Mouse (Mus musculus) lung, postnatal 25 days (tissue): ENCODE measurements around the gene Brcc3.

Experiments used
- DNase-seq: peaks from one replicate; pipeline ENCODE4 v3.0.0; 2022; ENCODE audit warnings: low spot score

Gene Brcc3

DNA sequence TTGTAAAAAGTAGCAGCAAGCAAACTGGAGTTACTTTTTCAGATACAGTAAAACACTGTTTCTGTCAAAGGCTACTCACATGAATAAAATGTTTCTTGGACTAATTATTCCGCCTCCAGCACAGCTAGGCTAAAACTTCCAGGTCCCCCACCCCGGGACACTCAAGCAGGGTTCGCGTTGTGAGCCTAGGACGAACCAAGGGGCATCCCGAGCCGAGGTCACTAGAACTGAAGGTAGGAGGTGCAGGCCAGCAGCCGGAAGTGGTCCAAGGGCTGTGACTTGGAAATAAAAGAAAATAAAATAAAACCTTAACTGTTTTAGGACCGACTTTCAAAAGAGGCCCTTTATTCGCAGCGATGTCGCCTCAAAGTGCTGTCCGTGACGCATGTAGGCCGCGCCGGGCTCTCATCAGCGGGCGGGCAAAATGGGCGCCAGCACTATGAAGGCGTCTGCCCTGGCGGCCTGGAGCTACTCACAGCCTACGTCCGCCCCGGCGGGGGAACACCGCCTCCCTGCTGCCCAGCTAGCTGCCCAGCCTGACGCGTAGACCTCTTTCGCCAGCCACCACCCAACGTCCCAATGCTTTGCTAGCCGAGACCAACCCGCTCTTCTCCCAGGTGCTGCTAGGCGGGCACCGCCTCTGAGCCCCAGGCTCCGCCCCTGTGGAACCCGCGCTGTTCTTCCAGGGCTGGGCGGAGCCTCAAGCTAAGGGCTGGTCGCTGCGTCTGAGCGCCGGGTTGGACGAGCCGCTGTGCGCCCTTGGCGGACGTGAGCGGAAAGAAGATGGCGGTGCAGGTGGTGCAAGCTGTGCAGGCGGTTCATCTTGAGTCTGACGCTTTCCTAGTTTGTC lies at the start of gene Brcc3, which contains the start of the genes Cmc4 and Mtcp1:
Gene Brcc3 (plus strand): TSS at position 693 of the 850 bp plus-strand sequence.
Gene Cmc4 (minus strand): TSS at position 649 of the 850 bp plus-strand sequence.
Gene Mtcp1 (minus strand): TSS at position 653 of the 850 bp plus-strand sequence.
- DNase-seq = peak; percentile 91

DNA sequence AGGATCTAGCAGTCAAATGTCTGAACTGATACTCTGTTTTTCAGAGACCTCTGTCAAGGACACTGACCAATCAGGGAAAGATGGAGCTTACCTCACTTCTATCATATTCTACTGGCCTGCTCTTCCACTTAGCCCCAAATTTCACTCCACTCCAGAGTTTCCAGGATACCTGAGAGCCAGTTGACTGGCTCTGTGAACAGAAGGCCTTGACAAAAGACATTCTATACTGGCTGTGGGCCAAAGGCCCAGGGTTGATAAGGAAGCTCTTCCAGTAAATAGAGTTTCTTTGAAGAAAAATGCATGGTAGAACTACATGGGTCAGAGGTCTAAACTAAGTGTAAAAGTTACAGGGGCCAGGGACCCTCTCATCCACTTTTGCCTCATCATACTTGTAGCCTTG lies 46.2 kb upstream of the Brcc3 start:
- no peak for DNase-seq

DNA sequence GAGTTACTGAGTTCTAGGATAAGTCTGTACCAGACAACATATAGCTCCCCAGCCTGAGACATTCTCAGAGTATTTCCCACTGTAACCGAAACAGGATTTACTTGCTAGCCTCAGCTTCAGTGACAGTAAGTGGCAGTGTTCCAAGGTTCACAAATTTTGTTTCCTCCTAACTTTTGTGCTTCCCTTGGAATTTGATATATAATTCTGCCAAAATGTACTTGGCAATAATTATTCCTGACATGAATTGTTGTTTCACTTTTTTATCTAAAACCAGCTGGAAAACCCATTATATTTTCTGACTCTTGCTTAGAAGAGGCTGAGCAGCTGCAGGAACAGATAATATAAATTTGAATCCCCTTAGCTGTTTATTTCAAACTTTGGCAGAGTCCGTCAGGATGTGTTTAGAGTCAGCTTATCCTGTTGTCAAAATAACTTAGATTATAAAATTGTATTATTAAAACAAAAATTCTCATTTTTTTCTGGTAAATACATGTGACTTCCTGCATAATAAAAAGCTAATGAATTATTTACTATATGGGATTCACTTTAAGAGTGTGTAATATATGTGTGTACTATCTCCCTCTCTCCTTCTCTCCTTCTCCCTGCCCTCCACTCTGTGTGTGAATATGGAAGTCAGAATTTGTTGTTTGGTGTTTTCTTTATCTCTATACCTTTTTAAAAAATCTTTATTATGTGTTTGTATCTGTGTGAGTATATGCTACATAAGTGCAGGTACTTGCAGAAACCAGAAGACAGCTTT lies 43.6 kb upstream of the Brcc3 start:
- DNase-seq = peak; percentile 7

DNA sequence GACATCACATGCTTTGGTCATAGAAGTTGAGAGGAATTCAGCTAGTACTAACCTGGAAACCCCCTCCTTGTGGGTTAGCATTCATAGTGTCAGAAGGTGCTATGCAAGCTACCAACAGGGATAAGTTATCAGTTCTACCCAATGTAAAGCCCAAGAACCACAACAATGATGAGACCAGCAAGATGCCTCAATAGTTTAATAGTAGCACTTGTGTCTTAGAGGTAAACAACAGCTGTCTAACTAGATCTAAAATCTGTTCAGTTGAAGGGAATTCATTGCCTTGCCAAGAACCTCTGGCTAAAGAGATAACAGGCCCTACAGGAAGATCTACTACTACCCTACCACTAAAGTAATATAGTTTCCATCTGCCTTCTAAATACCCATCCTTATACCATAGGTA lies 39.6 kb upstream of the Brcc3 start:
- DNase-seq = no peak

DNA sequence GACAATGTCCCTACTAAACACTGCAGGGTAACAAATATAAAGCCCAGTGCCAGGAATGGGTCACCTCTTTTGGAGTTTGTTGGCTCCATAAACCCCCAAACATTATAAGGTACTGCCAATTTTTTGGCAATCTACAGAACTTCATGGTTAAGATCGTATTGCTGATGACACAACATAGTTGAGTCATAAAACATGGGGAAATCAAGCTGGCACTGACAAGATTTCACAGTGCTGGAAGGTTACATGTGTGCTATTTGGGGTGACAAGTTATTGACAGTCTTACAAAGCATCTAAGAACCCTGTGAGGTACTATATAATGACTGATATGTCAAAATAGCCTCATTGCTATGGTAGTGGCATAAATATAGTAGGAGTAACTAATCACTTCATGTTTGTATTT lies 35.3 kb upstream of the Brcc3 start:
- DNase-seq = no peak

DNA sequence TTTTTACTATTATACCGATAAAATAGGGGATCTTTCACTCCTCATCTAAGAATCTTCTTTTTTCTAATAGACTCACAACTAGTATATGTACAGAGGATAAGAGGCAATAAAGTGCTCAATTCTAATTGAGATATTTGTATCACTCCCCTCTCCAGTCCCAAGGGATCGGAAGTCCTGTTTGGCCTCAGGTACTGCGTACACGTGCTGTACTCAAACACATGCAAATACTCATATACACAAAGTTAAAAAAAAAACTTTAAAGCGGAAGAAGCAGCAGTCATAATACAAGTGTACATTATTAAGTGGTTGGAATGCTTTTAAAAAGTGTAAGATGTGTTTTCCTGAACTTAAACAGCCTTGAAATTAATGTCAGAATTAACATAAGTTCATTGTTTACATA lies 34.7 kb upstream of the Brcc3 start:
- DNase-seq = no peak

DNA sequence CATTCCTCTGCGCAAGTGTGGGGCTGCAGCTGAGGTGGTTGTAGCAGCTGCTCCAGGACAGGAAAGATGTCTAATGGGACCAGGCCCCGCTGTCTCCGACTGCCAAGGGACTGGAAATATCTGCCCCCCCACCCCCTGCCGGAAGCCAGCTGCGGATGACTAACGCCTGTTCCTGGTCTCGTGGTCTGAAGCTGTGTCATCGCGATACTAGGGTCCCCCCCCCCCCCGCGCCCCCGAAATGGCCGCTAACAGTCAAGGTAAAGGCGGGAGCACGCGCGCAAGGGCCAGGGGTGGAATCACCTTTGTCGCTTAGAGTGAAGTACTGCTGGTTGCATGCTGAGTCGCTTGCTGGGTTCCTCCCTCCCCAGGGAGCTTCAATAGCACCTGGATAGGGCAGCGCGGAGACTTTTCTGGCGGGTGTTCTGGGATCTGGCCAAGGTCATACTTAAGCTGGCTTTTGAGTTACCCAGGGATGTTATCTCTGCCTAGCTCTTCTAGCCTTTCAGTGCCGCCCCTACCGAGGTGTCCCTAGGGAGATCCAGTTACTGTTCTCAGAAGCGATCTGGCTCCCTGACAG lies 34.1 kb upstream of the Brcc3 start, which contains the start of the genes Fundc2 and F8:
Gene Fundc2 (plus strand): TSS at position 205 of the 577 bp plus-strand sequence.
Gene F8 (minus strand): TSS at position 421 of the 577 bp plus-strand sequence.
- DNase-seq = peak; percentile 61

DNA sequence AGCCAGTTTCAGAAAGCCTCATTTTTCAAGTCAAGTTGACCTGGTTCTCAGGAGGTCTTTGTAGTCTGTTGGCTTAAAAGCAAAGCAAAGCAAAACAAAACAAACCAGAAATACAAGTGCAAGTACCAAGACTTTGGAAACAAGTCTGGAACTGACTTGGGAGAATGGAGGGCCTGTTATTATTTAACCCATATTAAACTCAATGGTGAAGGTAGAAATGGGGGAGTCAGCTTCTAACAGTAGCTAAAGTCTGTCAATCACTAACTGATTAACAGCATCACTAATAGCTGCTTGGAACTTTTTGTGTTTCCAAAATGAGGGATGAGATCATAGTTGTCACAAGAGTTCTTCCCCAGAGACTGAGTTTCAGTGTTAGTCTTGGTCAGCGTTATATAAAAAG lies 17.0 kb upstream of the Brcc3 start:
- no peak for DNase-seq

DNA sequence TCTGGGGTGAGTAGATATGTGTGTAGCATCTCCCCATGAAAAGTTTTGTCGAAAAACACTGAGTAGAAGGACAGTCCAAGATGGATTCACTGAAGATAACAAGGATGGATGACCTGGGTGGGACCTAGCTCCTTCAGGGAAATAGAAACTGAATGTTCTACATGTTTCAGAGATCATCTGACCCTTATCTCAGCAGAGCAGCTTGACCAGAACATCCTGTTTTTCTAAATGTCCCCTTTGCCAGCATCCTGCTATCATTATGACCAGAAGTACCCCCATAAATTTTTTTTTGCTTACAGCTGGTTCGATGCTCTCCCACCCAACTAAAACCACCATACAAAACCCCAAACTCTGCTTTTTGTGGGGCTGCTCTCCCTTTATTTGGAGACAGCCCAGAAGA lies 13.8 kb upstream of the Brcc3 start:
- peak; percentile 35 for DNase-seq

DNA sequence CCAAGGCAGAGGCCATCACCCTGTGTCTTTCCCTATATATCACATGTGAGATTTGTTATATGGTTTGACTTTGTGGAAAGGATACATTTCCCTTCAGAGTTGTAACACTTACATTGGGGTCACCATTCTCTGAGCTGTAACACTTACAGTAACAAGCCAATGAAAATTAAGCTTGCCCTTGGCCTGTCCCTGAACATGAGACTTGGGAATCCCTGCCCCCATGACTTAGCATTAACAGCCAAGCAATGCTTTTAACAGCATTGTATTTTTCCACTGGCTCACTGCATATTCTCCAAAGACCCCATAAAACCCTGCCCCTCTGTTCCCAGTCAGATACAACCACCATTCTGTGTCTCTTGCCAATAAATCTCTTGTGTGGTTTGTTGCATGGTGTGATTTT lies 13.1 kb upstream of the Brcc3 start:
- DNase-seq = no peak

DNA sequence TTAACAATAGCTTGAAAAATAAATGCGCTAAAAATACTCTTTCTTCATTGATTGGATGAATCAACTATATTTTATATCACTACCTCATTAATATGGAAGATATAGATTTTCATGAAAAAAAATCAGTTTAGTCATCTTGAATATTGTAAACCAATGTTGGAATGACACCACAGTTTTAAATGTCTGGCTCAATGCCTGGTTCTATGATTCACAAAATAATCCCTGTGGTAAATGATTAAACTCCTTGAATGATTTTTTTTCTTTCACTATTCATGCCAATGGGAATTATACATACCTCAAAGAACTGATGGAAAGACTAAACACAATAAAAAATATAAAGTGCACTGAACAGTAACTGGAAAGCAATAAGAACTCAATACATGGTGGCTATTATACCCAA lies 6.7 kb upstream of the Brcc3 start:
- no peak for DNase-seq

DNA sequence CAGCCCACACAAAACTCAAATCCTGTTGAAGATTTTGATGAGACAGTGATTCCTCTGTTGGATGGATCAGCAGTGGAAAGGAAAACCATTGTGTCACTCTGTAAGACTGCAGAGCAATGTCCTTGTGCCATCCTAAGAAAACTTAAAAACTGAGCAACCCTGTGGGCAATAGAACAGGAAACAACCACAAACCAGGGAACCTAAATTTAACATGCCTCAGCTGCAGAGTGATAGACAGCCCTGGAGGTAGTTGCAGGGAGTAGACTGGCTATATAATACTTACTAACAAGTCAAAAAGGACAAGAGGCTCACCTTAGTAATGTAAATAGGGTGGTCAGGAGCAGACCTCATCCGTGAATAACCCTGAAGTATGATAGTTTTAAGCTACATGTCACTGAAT lies 38.2 kb downstream of the Brcc3 start:
- no peak for DNase-seq

DNA sequence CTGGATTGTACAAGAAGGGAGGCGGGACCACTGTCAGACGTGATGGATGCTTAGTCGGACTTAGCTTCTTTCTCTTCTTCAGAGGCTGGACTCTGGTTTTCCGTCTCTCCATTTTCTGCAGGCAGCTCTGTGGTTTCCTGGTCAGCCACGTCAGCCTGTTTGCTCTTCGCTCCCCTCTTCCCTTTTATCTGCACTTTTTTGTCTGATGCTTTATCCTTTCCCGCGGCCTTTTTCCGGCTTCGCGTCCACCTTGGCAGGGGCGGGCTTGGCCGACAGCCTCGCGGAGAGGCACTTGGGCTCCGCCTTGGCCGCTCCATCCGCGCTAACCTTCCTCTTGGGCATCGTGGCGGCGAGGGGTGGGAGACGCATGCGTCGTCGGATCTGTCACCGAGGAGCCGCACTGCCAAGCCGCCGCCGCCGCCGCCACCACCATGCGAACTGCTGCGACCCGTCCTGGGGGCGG lies 58.8 kb downstream of the Brcc3 start:
- DNase-seq = peak; percentile 42

DNA sequence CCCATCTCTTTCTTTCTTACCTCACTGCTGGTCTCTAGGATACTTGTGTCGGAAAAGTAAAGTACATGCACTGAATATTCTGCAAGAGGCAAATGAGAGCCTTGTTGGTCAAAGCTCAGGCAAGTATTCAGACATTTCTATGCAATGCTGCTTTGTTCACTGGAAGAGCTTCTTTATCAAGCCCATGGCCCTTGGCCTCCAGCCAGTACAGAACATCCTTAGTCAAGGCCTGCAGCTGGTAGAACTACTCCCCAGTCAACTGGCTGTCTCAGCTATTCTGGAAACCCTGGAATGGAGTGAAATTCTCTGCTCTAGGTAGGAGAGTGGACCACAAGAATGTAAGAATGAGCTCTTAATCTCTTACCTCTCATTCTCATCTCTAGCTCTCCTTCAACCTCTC lies 73.5 kb downstream of the Brcc3 start:
- DNase-seq = no peak
